ENCODE assay signal across 10 mouse cellular contexts in genomic region chr14:71129771-71130211, GRCm38 (mm10).
DNase-seq lines count a peak whose midpoint lies in the region; ATAC-seq lines count a peak whose summit lies in the region.
"Had no signal": no experiment of that assay in that cellular context is flagged by ENCODE, and none has a peak within 500 bp of the region (broad histone marks: within the 10 kb centered on the region; RNA-seq: fewer than 3 reads in every experiment).

No protein-coding gene starts in this region.

- no peaks in the 10 kb centered on the region for H3K9me3 ChIP-seq in kidney, embryonic 15.5 days (replicated peaks)
- no peaks in the 10 kb centered on the region for H3K9me3 ChIP-seq in embryonic facial prominence, embryonic 14.5 days (ENCODE audit: control insufficient read depth, low read length)
- no peaks in the 10 kb centered on the region for H3K9me3 ChIP-seq in forebrain, embryonic 16.5 days (ENCODE audit: control insufficient read depth, low read length)

- H3K27me3 ChIP-seq in kidney, embryonic 15.5 days: no peaks in the 10 kb centered on the region
- no peaks in the 10 kb centered on the region for H3K27me3 ChIP-seq in embryonic facial prominence, embryonic 14.5 days (replicated peaks; ENCODE audit: control insufficient read depth, insufficient read depth, low read length)
- no peaks in the 10 kb centered on the region for H3K27me3 ChIP-seq in forebrain, embryonic 16.5 days (replicated peaks; ENCODE audit: control insufficient read depth, insufficient read depth, low read length)

- ATAC-seq in kidney, embryonic 15.5 days (replicated peaks; ENCODE audit: low FRiP score): 0 out of 2 replicates have a peak, but pooled peaks have one; percentile 33
- peak; percentile 15; the same call in 1 of the 2 replicates for ATAC-seq in embryonic facial prominence, embryonic 14.5 days (ENCODE audit: low read depth)
- no peak for ATAC-seq in forebrain, embryonic 16.5 days

- intact Hi-C loops in heart, postnatal 36 days (cut with DNase I): no loop called here

- no peak overlapping the region for H3K4me3 ChIP-seq in kidney, embryonic 15.5 days (replicated peaks)
- H3K4me3 ChIP-seq in embryonic facial prominence, embryonic 14.5 days (ENCODE audit: low read depth, low read length): no peak overlapping the region
- no peak overlapping the region for H3K4me3 ChIP-seq in forebrain, embryonic 16.5 days (replicated peaks; ENCODE audit: low read length)
- H3K4me3 ChIP-seq: myocyte had no signal

- 65% methylated on average over 4 of the region's 4 CpGs for WGBS in kidney, embryonic 15.5 days
- 70% methylated on average over 4 of the region's 4 CpGs for WGBS in embryonic facial prominence, embryonic 14.5 days
- WGBS in forebrain, embryonic 16.5 days: 87% methylated on average over 4 of the region's 4 CpGs

- H3K9ac ChIP-seq in kidney, embryonic 15.5 days: no peak overlapping the region
- no peak overlapping the region for H3K9ac ChIP-seq in embryonic facial prominence, embryonic 14.5 days (ENCODE audit: low read depth, low read length)
- no peak overlapping the region for H3K9ac ChIP-seq in forebrain, embryonic 16.5 days (replicated peaks; ENCODE audit: low read depth, low read length)

- no peaks in the 10 kb centered on the region for H3K36me3 ChIP-seq in kidney, embryonic 15.5 days
- no peaks in the 10 kb centered on the region for H3K36me3 ChIP-seq in embryonic facial prominence, embryonic 14.5 days (ENCODE audit: control insufficient read depth, insufficient read depth, low read length)
- no peaks in the 10 kb centered on the region for H3K36me3 ChIP-seq in forebrain, embryonic 16.5 days (ENCODE audit: control insufficient read depth, insufficient read depth)

- DNase-seq in kidney, adult 18-20 months: no peak
- peak; percentile 86 to 92 for DNase-seq in adrenal gland, adult (ENCODE audit: inconsistent age in 2 of 2, low spot score in 1 of 2)
- peak; percentile 38 for DNase-seq in embryonic facial prominence, embryonic 14.5 days (ENCODE audit: low spot score)
- DNase-seq in heart, postnatal 36 days: peak; percentile 4 to 18
- DNase-seq in layer of hippocampus, adult 11-12 months (ENCODE audit: low spot score): no peak
- DNase-seq in ovary, adult 18-20 months (ENCODE audit: low spot score): no peak
- DNase-seq: embryo, embryonic 11 days had no signal

- H3K27ac ChIP-seq in kidney, embryonic 15.5 days: no peak overlapping the region
- H3K27ac ChIP-seq in embryonic facial prominence, embryonic 14.5 days (replicated peaks; ENCODE audit: low read depth, low read length): no peak overlapping the region
- H3K27ac ChIP-seq in forebrain, embryonic 16.5 days (ENCODE audit: low read length): no peak overlapping the region

- no peak overlapping the region for H3K4me2 ChIP-seq in kidney, embryonic 15.5 days
- no peak overlapping the region for H3K4me2 ChIP-seq in embryonic facial prominence, embryonic 14.5 days (ENCODE audit: low read depth, low read length)
- H3K4me2 ChIP-seq in forebrain, embryonic 16.5 days (ENCODE audit: low read length): no peak overlapping the region

- peaks cover 5% of the 10 kb centered on the region for H3K4me1 ChIP-seq in kidney, embryonic 15.5 days
- no peaks in the 10 kb centered on the region for H3K4me1 ChIP-seq in embryonic facial prominence, embryonic 14.5 days (ENCODE audit: control insufficient read depth, insufficient read depth, low read length)
- H3K4me1 ChIP-seq in forebrain, embryonic 16.5 days (replicated peaks; ENCODE audit: control insufficient read depth, insufficient read depth, low read length): no peaks in the 10 kb centered on the region

Comparison
In these comparisons a context has a peak if more than half of its experiments do, and no peak if none do; other contexts are left out.
1. DNase-seq: peak in adrenal gland, adult (2 of 2), embryonic facial prominence, embryonic 14.5 days (single experiment) and heart, postnatal 36 days (2 of 2); none in kidney, adult 18-20 months (single experiment), layer of hippocampus, adult 11-12 months (single experiment) and ovary, adult 18-20 months (single experiment).